Mouse (Mus musculus): ENCODE results near the gene Mmp11. TPM values are rescaled to one million over a fixed set of nuclear protein-coding genes. Genes with fewer than 3 reads are reported as not detected.

Gene Mmp11
- polyA plus RNA-seq (2012; rRNA removed) = 18.8 and 20.1 TPM in 2 replicates

DNA sequence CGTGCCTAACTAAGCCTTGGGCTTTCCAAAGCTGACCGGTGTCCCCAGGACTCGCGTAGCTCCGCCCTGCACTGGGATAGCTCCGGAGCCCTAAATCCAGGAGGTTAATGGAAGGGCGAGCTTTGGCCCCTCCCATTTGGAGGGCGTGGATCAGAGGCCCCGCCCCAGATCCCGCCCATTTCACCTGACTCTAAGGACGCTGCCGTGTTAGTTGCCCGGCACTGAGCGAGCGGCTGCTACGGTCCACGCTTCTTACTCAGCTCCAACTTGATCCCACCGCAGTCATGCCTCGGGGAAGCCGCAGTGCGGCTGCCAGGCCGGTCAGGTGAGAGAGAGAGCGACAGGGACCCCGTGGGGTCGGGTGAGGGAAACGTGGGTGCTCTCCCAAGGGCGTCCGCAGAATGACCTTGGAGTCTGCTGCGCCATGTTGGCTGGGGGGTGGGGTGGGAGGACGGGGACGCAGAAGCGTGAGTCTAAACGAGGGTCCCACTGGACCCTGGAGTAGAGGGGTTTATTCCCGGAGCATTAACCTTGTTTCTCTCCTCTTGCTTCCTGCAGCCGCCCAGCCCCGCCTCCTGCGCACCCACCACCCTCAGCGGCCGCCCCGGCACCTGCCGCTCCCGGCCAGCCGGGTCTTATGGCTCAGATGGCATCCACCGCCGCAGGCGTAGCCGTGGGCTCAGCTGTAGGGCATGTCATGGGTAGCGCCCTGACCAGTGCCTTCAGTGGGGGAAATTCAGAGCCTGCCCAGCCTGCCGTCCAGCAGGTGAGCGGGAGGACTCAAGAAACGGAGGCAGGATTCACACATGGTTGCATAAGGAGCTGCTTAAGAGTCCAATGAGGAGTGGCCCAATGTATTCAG, at the start of gene Mmp11:
Gene Mmp11, minus strand, starts transcription at position 817 of the 862 bp plus-strand sequence.
- DNase-seq (ENCODE audit: low spot score) = peak; percentile 56

DNA sequence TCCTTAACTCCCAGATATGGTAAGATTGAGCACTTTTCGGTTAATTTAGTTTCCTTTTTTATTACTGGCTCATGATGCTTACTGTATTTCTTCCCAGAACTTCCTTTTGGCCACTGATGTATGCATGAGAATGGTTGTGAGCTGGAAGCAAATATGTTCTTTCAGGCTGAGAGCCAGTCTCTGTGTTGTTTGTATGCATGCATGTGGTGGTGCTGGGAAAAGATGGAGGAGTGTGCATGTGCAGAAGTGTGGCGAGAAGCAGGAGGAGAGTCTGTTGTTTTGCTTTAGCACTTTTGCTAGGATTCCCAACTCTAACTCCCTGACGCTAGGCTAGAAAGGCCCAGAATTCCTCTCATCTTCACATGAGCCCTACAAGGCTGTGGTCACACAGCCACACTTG, 43.1 kb upstream of the Mmp11 start:
- DNase-seq (ENCODE audit: low spot score) = no peak

- no peak for DNase-seq (ENCODE audit: low spot score)
These were observed 42.5 kb upstream of the Mmp11 start for GRCm38 (mm10) chr10:75978835-75979157.

- no peak for DNase-seq (ENCODE audit: low spot score)
These were observed 42.0 kb upstream of the Mmp11 start for GRCm38 (mm10) chr10:75978119-75978834.

DNA sequence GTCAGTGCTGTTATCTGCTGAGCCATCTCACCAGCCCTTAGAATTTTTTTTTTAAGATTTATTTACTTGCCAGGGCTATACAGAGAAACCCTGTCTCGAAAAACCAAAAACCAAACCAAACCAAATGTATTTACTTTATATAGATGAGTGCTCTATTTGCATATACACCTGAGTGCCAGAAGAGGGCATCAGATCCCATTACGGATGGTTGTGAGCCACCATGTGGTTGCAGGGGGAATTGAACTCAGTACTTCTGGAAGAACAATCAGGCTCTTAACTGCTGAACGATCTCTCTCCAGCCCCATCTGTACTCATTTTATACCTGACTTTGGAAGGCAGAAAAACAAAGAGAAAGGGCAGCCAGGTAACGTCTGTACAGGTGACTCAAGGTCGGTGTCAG, 38.9 kb upstream of the Mmp11 start:
- DNase-seq (ENCODE audit: low spot score) = no peak

DNA sequence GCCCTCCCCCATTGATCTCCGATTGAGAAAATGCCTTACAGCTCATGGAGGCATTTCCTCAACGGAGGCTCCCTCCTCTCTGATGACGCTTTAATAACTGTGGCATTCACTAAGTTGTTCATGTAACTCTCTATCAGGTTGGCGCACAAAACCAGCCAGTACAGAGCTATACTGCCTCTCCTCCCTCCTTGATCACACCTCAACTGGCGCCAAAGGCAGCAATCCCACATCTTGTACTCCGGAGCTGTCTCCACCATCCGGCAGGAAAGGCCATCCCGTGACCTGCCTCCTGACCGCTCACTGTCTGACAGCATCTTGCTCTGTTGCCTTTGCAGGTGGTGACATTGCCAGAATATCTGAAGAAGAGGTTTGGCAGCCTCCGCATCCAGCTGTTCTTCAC, 37.5 kb upstream of the Mmp11 start:
- DNase-seq (ENCODE audit: low spot score) = no peak

GRCm38 (mm10) chr10:75954381-75954811, 18.1 kb upstream of the Mmp11 start, which contains the start of gene Gm5134:
Gm5134 (plus strand) TSS chr10:75954514.
- DNase-seq (ENCODE audit: low spot score) = no peak

GRCm38 (mm10) chr10:75951424-75952050, 15.2 kb upstream of the Mmp11 start:
- DNase-seq (ENCODE audit: low spot score) = no peak

GRCm38 (mm10) chr10:75950791-75951210, 14.5 kb upstream of the Mmp11 start:
- DNase-seq (ENCODE audit: low spot score) = no peak

- no peak for DNase-seq (ENCODE audit: low spot score)
These were observed 13.1 kb upstream of the Mmp11 start for GRCm38 (mm10) chr10:75949053-75950045.

GRCm38 (mm10) chr10:75948079-75948478, 11.8 kb upstream of the Mmp11 start:
- no peak for DNase-seq (ENCODE audit: low spot score)

DNA sequence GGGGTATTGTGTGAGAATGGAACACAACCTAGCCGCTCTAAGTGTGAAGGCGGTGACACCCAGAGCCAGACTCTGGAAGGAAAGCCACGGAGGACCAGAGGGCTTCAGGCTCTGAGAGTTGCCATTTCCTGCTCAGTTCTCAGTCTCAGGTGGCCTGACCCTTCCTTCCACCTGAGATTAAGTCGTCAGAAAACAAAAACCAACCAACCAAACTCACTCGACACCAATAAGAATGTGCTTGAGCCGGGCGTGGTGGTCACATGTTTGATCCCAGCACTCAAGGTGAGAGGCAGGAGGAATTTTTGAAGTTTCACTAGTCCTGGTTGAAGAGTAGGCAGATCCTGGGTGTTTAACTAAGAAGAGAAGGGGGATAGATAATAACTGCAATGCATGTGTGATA, 9.6 kb upstream of the Mmp11 start:
- DNase-seq (ENCODE audit: low spot score) = no peak

DNA sequence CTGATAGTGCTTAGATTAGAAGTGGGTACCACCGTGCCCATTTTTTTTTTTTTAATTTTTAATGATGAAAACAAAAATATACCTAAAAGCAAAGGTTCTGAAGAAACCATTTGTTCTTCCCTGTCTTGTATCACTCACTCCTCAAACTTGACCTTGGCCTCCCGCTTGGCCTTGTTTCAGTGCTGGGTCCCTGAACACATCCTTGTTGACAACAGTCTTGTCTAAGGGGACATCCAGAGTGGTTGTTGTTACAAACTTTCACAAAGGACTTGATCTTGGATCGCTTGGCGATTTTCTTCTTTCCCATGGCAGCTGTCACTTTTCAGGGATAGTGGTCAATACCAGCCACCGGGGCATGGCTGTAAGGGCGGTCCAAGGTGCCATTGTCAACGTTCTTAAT, 8.9 kb upstream of the Mmp11 start:
- DNase-seq (ENCODE audit: low spot score) = no peak

GRCm38 (mm10) chr10:75944066-75944772, 7.9 kb upstream of the Mmp11 start:
- no peak for DNase-seq (ENCODE audit: low spot score)

DNA sequence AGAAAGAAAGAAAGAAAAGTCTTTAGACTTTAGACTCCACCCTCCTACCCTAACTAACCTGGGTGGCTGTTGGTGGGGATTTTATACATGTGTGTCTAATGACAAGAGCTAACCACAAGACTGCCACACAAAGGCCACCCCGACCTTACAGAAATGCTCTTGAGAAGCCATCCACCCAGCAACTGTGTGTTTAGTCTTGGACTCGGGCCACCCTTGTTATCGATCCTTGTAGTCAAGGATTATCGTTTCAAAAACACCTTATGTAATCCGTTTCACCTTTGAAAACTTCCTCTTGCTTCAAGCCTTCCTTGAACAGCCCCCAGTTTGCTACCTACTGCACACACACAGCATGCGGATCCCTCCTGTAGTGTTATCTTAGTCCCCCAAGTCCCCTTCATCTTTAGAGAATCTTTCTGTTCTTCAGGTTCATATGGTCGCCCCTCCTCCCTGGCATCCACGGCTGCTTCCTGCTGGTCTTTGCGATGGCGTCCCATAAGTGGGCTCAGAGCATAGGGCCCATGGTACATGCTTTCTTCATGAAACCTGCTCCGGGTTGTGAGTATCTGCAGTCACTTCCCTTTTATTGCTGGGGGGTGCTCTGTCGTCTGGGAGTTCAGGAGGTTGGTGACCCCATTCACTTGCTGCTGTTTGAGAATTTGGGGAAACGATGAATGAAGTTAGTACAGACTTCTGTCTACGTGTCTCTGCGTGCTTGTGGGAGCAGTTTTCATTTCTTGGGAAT, 6.6 kb upstream of the Mmp11 start, which contains the start of gene Vpreb3:
Gene Vpreb3, plus strand, starts transcription at position 322 of the 742 bp plus-strand sequence.
- no peak for DNase-seq (ENCODE audit: low spot score)

- DNase-seq (ENCODE audit: low spot score) = no peak
These were observed 4.9 kb upstream of the Mmp11 start for GRCm38 (mm10) chr10:75941042-75941824.

- no peak for DNase-seq (ENCODE audit: low spot score)
These were observed 4.2 kb upstream of the Mmp11 start, which contains the start of gene Gm867 for GRCm38 (mm10) chr10:75940520-75940919. Gm867 (minus strand) TSS chr10:75940672.

- DNase-seq (ENCODE audit: low spot score) = no peak
These were observed 3.4 kb upstream of the Mmp11 start for GRCm38 (mm10) chr10:75939481-75940234.

Measured in urinary bladder, adult 2 months (tissue).